Mouse (Mus musculus) macrophage (primary cell): ENCODE data around the gene Senp5. TPM values are rescaled to one million over a fixed set of nuclear protein-coding genes. Genes with fewer than 3 reads are reported as not detected.

ENCODE experiments used
- H3K27ac ChIP-seq: fragments of 350-480 bp; formaldehyde crosslinking; 2 replicates; pipeline ENCODE4 v1.9.0; 2021
- H3K36me3 ChIP-seq: fragments of 350-480 bp; formaldehyde crosslinking; 2 replicates; pipeline ENCODE4 v1.9.0; 2021; ENCODE audit errors: inconsistent target
- H3K4me3 ChIP-seq: fragments of 350-480 bp; formaldehyde crosslinking; 2 replicates; pipeline ENCODE4 v1.9.0; 2021; ENCODE audit errors: inconsistent target
- H3K79me2 ChIP-seq: fragments of 350-480 bp; formaldehyde crosslinking; 2 replicates; pipeline ENCODE4 v1.9.0; 2021; ENCODE audit errors: inconsistent target
- WGBS: methylation state at CpG from one replicate; pipeline ENCODE4 v1.1.7; 2026; ENCODE audit warnings: inconsistent platforms; ENCODE audit not compliant: missing documents; 5-methylcytosine and 5-hydroxymethylcytosine counted together
- polyA plus RNA-seq: library from polyadenylated mRNA; stranded (reverse); fragments of 250-400 nt; gene quantifications from 3 replicates; pipeline ENCODE4 v1.2.4, GENCODE M21; 2018; ENCODE audit warnings: inconsistent platforms
- total RNA-seq, 78 experiments: library from RNA; depleted of rRNA; stranded (reverse); fragments of 250-400 nt; gene quantifications; 1 replicate in 9 of 78; 2 replicates in 24 of 78; 3 replicates in 43 of 78; 4 replicates in 2 of 78; pipeline ENCODE4 v1.2.4; 2018; ENCODE audit warnings: inconsistent platforms in 56 of 78

The Senp5 gene
- total RNA-seq (2018; cell fraction: chromatin; rRNA removed) = 100 to 1,000 TPM in 6 of 26 experiments, 10 to 100 TPM in 20; 52.4 to 113 (median 86.0) TPM
- 10 to 100 TPM; 19.6 to 31.8 (median 27.9) TPM for total RNA-seq (2018; cell fraction: cytosol; rRNA removed)
- total RNA-seq (2018; cell fraction: nucleus; rRNA removed) = 10 to 100 TPM; 31.4 to 74.7 (median 50.0) TPM
- polyA plus RNA-seq = 16.1 to 23.9 TPM (median 16.3 TPM) in 3 replicates

DNA sequence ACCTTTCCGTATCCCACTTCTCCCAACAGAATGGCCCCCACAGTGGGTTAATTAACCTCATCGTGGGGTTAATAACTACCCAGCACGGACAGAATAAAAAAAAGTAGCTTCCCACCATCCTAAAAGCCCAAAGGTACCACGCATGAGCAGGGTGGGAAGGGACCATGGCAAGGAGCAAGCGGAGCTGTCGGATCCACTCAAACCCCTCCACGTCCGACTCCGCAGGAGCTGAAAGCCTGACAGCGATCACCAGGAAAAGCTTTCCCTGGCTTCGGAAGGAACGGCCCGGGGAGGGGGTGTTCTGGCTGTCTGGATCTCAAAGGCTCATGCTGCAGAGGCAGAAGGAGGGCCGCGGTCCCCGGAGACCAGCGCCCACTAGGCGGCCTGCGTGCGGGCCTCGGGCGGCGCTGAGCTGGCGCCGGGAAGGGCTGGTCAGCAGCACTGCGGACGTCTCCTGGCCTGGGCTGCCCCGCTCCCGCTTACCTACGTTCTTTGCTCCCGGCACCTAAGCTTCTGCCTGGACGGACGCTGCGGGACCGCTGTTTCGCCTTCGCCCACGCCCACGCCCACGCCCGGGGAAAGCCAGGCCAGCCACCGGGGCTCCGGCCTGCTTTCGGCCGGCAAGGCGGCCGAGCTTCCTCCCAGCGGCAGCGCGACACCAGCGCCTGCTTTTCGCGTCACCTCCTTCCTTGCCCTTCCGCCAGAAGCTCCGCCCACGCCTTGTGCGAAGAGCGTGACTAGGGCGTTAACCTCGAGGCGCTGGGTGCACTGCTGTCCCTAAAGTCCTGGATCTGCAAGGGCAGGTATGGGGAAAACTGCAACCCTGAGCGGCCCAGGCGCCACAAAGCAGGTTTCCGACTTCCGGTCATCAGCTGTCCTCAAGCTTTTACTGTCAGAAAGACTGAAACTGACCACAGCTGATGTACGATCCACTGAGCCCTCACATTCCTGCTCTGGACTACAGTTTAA is at the start of gene Senp5:
Gene Senp5, minus strand, starts transcription at position 779 of the 969 bp plus-strand sequence.
- Histone ChIP-seq H3K36me3 (no peaks in the 10 kb centered on the region), H3K79me2 (peaks cover 62% of the 10 kb centered on the region), H3K4me3 (peak within 1 kb of the TSS; percentile 77), H3K27ac (peak within 1 kb of the TSS; percentile 88)
- 2% methylated on average over 56 of the region's 66 CpGs for WGBS

DNA sequence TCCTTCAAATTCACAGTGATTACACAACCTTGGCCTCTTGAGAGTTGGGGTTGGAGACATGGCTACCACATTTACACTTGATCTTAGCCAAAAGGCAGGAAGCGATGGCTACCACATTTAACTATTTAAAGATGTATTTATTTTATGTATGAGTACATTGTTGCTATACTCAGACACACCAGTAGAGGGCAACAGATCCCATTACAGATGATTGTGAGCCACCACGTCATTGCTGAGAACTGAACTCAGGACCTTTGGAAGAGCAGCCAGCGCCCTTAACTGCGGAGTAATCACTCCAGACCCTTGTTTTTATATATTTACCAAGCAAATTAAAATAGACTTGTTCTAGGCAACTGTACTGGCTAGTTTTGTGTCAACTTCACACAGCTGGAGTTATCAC is 39.3 kb upstream of the Senp5 start:
- 98% methylated on average over 4 of the region's 4 CpGs for WGBS
- no peak overlapping the region for H3K27ac ChIP-seq
- peaks cover 78% of the 10 kb centered on the region for H3K36me3 ChIP-seq
- no peak overlapping the region for H3K4me3 ChIP-seq
- H3K79me2 ChIP-seq = no peaks in the 10 kb centered on the region

DNA sequence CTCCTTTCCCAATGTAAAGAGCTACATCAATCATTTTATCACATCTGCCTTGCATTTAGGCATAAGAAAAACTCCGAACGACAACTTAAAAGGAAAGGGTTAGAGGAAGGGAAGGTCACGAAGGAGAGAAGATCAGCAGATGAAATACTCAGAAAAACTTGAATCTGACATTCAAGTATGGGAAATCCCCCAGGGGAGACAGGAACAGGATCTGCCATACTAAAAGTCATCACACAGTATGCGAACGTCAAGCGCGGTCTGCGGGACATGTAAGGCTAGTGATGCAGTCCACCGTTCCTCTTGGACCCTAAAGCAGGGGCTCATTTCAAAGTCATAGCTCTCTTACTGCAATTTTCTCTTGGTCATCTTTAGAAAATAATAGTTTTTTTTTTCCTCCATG is 16.6 kb upstream of the Senp5 start:
- Histone ChIP-seq H3K36me3 (peaks cover 71% of the 10 kb centered on the region), H3K4me3 (no peak overlapping the region), H3K27ac (no peak overlapping the region), H3K79me2 (no peaks in the 10 kb centered on the region)
- WGBS = 92% methylated on average over 9 of the region's 9 CpGs

DNA sequence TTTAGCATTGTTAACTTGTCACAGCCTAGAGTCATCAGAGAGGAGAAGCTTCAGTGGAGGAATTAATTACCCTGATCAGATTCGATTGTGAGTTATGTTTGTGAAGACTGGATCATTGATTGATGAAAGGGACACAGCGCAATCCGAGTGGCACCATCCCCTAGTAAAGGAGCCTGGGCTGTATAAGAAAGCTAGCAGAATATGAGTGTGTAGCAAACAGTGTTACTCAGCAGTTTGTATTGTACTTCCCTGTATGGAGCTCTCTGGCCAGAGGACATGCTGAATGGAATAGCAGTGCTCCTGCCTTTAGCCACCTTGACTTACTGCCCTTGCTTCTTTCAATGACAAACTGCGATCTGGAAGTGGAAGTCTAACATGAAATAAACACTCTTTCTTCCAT is 7.2 kb upstream of the Senp5 start:
- H3K79me2 ChIP-seq = no peaks in the 10 kb centered on the region
- no peaks in the 10 kb centered on the region for H3K36me3 ChIP-seq
- H3K27ac ChIP-seq = no peak overlapping the region
- H3K4me3 ChIP-seq = no peak overlapping the region
- 90% methylated on average over 4 of the region's 4 CpGs for WGBS

DNA sequence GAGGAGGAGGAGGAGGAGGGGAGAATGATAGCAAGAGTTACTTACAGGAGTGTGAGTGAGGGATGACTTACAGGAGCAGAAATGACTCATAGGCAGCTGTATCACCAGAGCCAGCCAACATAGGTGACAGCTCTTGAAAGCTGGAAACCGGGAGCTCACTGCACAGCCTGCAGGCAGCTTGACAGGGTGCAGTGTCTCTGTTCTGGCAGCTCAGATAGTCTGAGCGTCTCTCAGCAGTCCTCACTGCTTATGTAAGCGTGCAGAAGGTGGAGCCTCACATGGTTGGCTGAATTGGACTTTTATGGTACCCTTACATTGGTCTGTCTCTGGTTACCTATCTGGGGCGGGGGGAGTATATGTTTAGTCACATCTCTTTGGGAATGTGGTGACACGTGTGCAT is 6.8 kb upstream of the Senp5 start:
- 45% methylated on average over 4 of the region's 5 CpGs for WGBS
- Histone ChIP-seq H3K36me3 (no peaks in the 10 kb centered on the region), H3K4me3 (no peak overlapping the region), H3K27ac (no peak overlapping the region), H3K79me2 (no peaks in the 10 kb centered on the region)

DNA sequence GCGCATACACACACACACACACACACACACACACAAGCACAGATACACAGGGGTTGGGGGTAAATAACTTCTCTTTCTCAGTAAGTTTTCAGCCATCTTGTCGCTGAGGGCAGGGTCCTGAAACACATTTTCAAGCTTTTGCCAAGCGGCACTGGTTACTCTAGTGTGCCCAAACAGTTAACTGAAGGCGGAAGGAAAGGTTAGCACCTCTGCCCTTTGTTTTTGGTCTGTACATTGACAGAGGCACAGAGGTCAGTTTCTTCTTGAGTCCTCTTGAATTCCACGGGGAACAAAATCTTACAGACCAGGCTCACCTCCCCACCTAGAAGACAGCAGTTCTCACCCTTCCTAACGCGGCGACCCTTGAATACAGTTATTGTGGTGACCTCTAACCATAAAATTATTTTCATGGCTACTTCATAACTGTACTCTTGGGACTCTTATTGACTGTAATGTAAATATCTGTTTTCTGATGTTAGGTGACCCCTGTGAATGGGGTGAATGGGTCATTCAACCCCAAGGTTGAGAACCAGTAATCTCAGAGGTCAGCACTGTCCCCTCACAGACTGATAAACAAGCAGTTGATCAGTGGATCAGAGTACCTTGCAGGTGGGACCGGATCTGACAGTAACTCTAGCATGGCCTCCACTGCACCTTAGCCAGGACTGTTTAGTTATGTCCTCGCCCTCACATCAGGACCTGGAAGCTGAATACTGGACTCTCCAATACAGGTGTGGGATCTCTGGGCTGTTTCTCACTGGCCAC is 5.6 kb upstream of the Senp5 start:
- Histone ChIP-seq H3K4me3 (no peak overlapping the region), H3K79me2 (peaks cover 6% of the 10 kb centered on the region), H3K27ac (no peak overlapping the region), H3K36me3 (no peaks in the 10 kb centered on the region)
- WGBS = 82% methylated on average over 10 of the region's 10 CpGs

DNA sequence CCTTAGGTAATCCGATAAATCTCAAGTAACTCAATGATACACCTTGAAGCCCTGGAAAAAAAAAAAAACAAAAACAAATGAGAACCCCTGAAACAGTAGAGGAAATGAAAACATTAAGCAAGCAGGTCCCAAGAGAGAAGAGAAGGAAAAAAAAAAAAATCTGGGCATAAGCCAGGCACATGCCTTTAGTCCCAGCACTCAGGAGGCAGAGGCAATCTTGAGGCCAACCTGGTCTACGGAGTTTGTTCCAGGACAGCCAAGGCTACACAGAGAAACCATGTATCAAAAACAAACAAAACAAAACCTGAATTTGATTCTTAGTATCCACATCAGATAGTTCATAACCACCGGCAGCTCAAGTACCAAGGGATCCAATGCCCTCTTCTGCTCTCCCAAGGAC is 1.6 kb upstream of the Senp5 start:
- Histone ChIP-seq H3K4me3 (no peak overlapping the region), H3K27ac (no peak overlapping the region), H3K36me3 (no peaks in the 10 kb centered on the region), H3K79me2 (peaks cover 43% of the 10 kb centered on the region)
- WGBS = 98% methylated on average over 3 of the region's 3 CpGs

DNA sequence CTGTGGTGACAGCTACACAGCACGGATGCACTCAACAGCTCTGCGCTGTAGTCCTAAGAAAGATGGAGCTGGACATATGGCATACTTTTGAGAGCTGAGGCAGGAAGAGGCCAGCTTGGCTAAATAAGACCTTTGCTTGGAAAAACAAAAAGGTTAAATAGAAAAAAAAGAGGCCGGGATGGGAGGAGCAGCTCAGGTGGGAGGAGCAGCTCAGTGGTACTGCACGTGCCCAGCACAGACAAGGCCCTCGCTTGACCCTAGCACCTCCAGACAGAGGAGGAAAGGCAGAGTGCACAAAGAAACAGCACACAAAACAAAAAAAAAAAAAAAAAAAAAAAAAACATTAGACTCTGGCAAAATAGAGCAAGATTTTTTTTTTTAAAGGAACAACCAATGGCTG is 6.7 kb downstream of the Senp5 start:
- no peak overlapping the region for H3K27ac ChIP-seq
- peaks cover 96% of the 10 kb centered on the region for H3K79me2 ChIP-seq
- no peak overlapping the region for H3K4me3 ChIP-seq
- WGBS = 97% methylated on average over 4 of the region's 5 CpGs
- H3K36me3 ChIP-seq = no peaks in the 10 kb centered on the region

DNA sequence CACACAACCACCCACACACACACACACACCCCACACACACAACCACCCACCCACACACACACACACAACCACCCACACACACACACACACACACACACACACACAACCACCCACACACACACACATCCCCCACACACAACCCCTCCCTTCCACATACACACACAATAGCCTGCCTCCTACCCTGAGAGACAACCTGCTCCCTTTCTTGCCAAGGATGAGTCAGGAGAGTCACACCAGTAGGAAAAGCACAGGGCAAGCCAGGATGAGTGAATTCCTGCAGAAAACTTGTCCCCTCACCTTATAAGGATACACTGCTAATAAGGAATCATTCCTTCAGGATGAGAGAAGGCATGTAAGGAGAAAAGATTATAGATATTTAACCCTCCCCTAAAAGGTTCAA is 9.1 kb downstream of the Senp5 start:
- peaks cover 13% of the 10 kb centered on the region for H3K36me3 ChIP-seq
- peaks cover 79% of the 10 kb centered on the region for H3K79me2 ChIP-seq

DNA sequence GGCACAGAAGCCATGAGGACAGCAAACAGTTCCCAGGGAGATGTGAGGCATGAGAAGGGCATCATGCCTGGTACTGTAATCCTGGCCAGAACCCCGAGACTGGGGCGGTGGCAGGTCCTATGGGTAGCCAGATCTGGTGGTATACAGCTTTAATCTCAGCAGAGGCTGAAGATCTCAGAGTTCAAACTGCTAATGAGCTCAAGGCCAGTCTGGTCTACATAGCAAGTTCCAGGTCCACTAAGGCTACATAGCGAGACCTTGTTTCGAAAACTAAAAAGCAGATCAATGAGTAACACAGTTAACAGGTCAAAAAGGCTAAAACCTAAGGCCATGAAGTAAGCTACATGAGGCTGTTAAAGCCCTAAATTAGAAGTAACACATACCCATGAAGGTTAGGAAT is 9.9 kb downstream of the Senp5 start:
- H3K36me3 ChIP-seq = peaks cover 16% of the 10 kb centered on the region
- no peak overlapping the region for H3K27ac ChIP-seq
- H3K79me2 ChIP-seq = peaks cover 79% of the 10 kb centered on the region
- H3K4me3 ChIP-seq = no peak overlapping the region
- WGBS = 98% methylated on average over 4 of the region's 4 CpGs

More for the DNA sequence above, 9.1 kb downstream of the Senp5 start:
- Histone ChIP-seq H3K27ac (no peak overlapping the region), H3K4me3 (no peak overlapping the region)

DNA sequence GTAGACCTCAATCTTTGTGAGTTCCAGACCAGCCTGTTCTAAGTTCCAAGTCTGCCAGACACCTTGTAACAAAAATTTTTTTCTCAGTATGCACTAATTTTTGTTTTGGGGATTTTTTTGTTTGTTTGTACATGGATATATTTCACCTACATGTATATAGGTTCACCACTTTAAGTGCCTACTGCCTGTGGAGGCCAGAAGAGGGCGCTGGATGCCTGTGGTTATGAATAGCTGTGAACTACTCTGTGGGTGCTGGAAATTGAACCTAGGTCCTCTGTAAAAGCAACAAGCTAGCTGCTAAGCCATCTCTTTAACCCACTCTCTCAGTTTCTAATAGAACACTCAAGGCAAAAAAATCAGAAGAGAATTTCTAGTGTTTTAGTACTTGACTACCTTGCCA is 11.0 kb downstream of the Senp5 start:
- WGBS = 80% methylated on average over 1 of the region's 1 CpGs
- peaks cover 24% of the 10 kb centered on the region for H3K36me3 ChIP-seq
- H3K27ac ChIP-seq = no peak overlapping the region
- H3K4me3 ChIP-seq = no peak overlapping the region
- peaks cover 76% of the 10 kb centered on the region for H3K79me2 ChIP-seq

DNA sequence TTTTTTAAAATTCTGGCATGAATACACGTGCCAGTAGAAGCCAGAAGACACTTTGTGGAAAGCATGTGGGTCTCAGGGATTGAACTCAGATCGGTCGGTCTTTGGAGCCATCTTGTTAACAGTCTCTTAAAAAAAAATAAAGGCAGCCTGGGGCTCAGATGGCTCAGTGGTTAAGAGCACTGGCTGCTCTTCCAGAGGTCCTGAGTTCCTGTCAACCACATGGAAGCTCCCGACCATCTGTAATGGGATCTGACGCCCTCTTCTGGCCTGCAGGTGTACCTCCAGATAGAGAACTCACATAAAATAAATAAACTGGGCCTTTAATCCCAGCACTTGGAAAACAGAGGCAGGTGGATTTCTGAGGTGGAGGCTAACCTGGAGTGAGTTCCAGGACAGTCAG is 22.1 kb downstream of the Senp5 start:
- H3K4me3 ChIP-seq = no peak overlapping the region
- WGBS = 89% methylated on average over 5 of the region's 5 CpGs
- H3K36me3 ChIP-seq = peaks cover 36% of the 10 kb centered on the region; the same call in 1 of the 2 replicates
- H3K27ac ChIP-seq = no peak overlapping the region
- peaks cover 7% of the 10 kb centered on the region; the same call in 1 of the 2 replicates for H3K79me2 ChIP-seq

DNA sequence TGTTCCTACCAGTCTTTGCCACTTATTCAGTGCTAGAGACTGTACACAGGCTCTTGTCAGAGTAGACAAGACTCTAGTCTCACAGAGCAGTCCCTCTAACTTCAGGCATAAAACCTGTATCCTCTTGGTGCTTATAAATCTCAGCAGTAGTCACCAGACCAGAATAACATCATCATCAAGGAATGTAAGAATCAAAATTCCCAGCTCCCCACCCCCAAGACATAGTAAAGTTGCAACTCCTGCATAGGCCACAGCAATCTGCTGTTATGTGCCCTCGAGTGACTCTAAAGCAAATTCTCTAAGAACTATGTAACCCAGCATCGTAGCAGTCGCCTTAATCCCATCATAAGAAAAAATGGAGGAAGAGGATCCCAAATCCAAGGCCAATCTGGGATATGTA is 23.6 kb downstream of the Senp5 start:
- Histone ChIP-seq H3K4me3 (no peak overlapping the region), H3K27ac (no peak overlapping the region), H3K79me2 (no peaks in the 10 kb centered on the region; the same call in 1 of the 2 replicates), H3K36me3 (peaks cover 44% of the 10 kb centered on the region)
- 100% methylated on average over 3 of the region's 3 CpGs for WGBS

DNA sequence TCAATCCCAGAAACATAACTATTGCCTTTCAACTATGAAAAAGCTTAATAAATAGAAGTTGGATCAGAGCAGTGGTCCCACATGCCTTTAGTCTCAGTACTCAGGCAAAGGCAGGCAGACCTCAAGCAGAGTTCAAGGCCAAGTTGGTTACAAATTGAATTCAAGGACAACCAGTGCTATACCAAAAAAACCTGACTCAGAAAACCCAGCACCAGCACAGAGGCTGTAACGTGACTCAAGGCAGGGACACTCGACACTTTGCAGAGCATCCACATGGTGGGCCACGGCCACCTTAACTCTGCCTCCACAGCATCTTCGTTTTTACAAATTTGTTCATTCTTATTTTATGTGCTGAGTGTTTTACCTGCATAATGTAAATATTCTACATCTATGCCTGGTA is 27.8 kb downstream of the Senp5 start:
- Histone ChIP-seq H3K36me3 (peaks cover 60% of the 10 kb centered on the region), H3K4me3 (no peak overlapping the region), H3K79me2 (no peaks in the 10 kb centered on the region), H3K27ac (no peak overlapping the region)
- 95% methylated on average over 4 of the region's 4 CpGs for WGBS

DNA sequence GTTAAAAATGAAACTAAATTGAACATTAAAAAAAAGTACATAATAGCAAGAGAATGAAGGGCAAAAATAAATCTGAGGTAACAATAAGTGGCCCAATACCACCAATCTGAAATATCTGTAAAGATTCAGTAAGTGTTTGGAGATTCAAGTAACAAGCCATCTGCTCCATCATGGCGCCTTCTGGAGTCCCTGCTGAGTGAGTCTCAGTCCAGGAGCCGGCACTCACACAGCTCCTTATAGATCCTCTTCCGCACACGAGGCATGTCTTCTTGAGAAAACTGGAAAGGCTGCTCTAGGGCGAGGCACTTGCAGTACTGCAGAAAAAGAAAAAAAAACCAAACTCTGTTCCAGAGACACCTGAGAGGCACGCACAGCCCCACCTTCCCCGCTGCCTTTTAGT is 39.9 kb downstream of the Senp5 start:
- Histone ChIP-seq H3K79me2 (no peaks in the 10 kb centered on the region), H3K27ac (no peak overlapping the region), H3K4me3 (no peak overlapping the region), H3K36me3 (peaks cover 78% of the 10 kb centered on the region)
- 94% methylated on average over 7 of the region's 7 CpGs for WGBS
